Mouse (Mus musculus) stomach, embryonic 16.5 days (tissue): ENCODE measurements around the gene Auh. TPM values are rescaled to one million over a fixed set of nuclear protein-coding genes. Genes with fewer than 3 reads are reported as not detected.

Experiments used
- ATAC-seq: fragments of 200-750 bp; cut with Nextera tagmentation; 2 replicates; pipeline ENCODE4 v1.8.0; 2017; ENCODE audit warnings: moderate number of reproducible peaks, moderate TSS enrichment; ENCODE audit not compliant: insufficient read depth, low FRiP score
- H3K27ac ChIP-seq: fragments of 300-500 bp; sonication (generic); 2 replicates; pipeline ENCODE4 v1.5.1; 2014; ENCODE audit warnings: low read length
- H3K27me3 ChIP-seq: fragments of 300-500 bp; sonication (generic); 2 replicates; pipeline ENCODE4 v1.6.1; 2014; ENCODE audit warnings: low read length, control low read depth, mixed read lengths; ENCODE audit not compliant: control insufficient read depth, insufficient read depth
- H3K36me3 ChIP-seq: fragments of 300-500 bp; sonication (generic); 2 replicates; pipeline ENCODE4 v1.6.1; 2014; ENCODE audit warnings: low read length; ENCODE audit not compliant: control insufficient read depth, insufficient read depth
- H3K4me1 ChIP-seq: fragments of 300-500 bp; sonication (generic); 2 replicates; pipeline ENCODE4 v1.6.1; 2014; ENCODE audit warnings: low read length, control low read depth, mixed read lengths; ENCODE audit not compliant: control insufficient read depth, insufficient read depth
- H3K4me2 ChIP-seq: fragments of 300-500 bp; sonication (generic); 2 replicates; pipeline ENCODE4 v1.6.1; 2014; ENCODE audit warnings: low read depth, low read length, mixed read lengths
- H3K4me3 ChIP-seq: fragments of 300-500 bp; sonication (generic); replicated peaks from 2 replicates; pipeline ENCODE4 v1.5.1; 2014; ENCODE audit warnings: mild to moderate bottlenecking, low read length
- H3K9ac ChIP-seq: fragments of 300-500 bp; sonication (generic); 2 replicates; pipeline ENCODE4 v1.6.1; 2014; ENCODE audit warnings: low read length
- H3K9me3 ChIP-seq: fragments of 300-500 bp; sonication (generic); replicated peaks from 2 replicates; pipeline ENCODE4 v1.6.1; 2016; ENCODE audit warnings: low read length, control low read depth; ENCODE audit not compliant: control insufficient read depth
- WGBS: fragments of 180-500 bp; shearing (Covaris S2); extraction: QIAGEN DNeasy Blood & Tissue Kit; methylation state at CpG from one replicate; pipeline ENCODE4 v1.1.7; 2014; 5-methylcytosine and 5-hydroxymethylcytosine counted together
- polyA plus RNA-seq: library from polyadenylated mRNA; unstranded; fragments of >200 nt; fragmentation: Nextera tagmentation; extraction: Ambion mirVana; gene quantifications from 2 replicates; pipeline ENCODE4 v1.2.1, GENCODE M21; 2015

The Auh gene
- polyA plus RNA-seq, 1 experiment from 2014 or later, result 46.9 TPM

DNA sequence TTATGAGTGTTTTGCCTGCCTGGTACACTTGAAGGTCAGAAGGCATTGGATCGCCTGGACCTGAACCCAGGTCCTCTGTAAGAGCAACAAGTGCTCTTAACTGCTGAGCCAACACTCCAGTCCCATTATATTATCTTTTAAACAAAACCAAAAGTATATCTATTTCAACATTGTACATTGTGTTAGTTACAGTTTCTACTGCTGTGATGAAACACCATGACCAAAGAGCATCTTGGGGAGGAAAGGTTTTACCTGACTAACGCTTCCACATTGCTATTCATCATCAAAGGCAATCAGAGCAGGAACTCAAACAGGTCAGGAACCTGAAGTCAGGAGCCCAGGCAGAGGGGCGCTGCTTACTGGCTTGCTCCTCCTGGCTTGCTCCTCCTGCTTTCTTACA, 43.1 kb upstream of the Auh start:
- H3K9me3 ChIP-seq, result no peaks in the 10 kb centered on the region
- no peaks in the 10 kb centered on the region for H3K27me3 ChIP-seq
- no peak overlapping the region for H3K9ac ChIP-seq
- H3K4me2 ChIP-seq, result no peak overlapping the region
- peaks cover 11% of the 10 kb centered on the region for H3K36me3 ChIP-seq
- 88% methylated on average over 3 of the region's 3 CpGs for WGBS
- no peak for ATAC-seq
- no peak overlapping the region for H3K4me3 ChIP-seq
- peaks cover 16% of the 10 kb centered on the region for H3K4me1 ChIP-seq
- no peak overlapping the region for H3K27ac ChIP-seq

DNA sequence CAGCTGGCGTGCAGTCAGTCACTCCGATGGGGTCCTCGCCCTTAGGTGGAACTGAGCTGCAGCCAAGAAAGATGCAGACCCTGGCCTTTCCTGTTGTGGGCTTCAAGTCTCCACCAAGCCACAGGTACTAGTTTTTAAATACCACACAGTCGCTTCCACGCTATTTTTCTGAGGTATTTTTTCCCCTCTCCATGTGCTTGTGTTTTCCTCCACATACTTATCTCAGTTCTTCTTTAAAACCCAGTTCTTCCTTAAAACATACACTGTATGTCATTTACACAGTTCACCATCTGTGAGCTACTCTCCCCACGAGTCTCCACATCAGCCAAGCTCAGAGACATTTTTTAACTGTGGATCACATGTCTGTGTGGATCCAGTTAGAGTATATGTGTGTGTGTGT, 41.4 kb upstream of the Auh start:
- no peaks in the 10 kb centered on the region for H3K4me1 ChIP-seq
- H3K36me3 ChIP-seq, result peaks cover 24% of the 10 kb centered on the region
- H3K4me2 ChIP-seq, result no peak overlapping the region
- H3K27ac ChIP-seq, result no peak overlapping the region
- H3K9me3 ChIP-seq, result no peaks in the 10 kb centered on the region
- 86% methylated on average over 6 of the region's 6 CpGs for WGBS
- H3K27me3 ChIP-seq, result no peaks in the 10 kb centered on the region
- no peak overlapping the region for H3K9ac ChIP-seq
- no peak overlapping the region for H3K4me3 ChIP-seq
- no peak for ATAC-seq

DNA sequence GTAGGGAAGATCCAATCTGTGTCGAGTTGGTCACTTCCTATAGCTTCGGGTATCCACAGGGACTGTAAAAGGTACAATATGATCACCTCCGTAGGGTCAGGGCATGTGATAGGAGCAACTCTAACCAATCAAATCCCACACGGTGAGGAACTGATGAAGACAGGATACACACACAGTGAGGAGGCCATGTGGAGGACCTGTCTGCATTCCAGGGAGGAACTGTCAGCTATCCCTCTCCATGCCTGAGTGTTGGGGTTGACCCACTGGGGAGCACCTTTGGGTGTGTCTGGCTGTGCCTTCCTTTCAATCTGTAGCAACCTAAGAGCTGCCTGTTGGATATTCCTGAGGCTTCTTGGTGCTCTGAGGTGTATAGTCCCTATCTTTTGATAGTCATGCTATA, 33.4 kb upstream of the Auh start:
- WGBS, result 84% methylated on average over 4 of the region's 4 CpGs

DNA sequence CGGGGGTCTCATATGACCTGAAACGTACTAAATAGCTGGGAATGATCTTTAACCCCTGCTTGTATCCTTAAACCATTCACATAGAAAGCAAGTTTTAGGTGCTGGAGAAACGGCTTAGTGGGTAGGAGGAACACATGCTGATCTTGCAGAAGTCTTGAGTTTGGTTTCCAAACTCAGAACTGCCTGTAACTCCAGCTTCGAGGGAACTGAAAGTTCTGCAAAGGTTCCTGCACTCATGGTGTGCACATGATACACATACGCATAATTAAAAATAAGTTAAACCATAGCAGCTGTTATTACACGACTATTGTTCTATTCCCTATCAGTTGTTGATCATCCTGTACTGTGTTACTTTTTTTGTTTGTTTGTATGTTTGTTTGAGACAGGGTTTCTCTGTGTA, 32.9 kb upstream of the Auh start:
- H3K27ac ChIP-seq, result no peak overlapping the region
- ATAC-seq, result no peak

More for the DNA sequence above, 33.4 kb upstream of the Auh start:
- no peak overlapping the region for H3K4me3 ChIP-seq
- H3K27ac ChIP-seq, result no peak overlapping the region
- peaks cover 15% of the 10 kb centered on the region for H3K36me3 ChIP-seq
- H3K9me3 ChIP-seq, result no peaks in the 10 kb centered on the region
- no peaks in the 10 kb centered on the region for H3K27me3 ChIP-seq
- H3K9ac ChIP-seq, result no peak overlapping the region
- H3K4me1 ChIP-seq, result no peaks in the 10 kb centered on the region
- no peak for ATAC-seq
- no peak overlapping the region for H3K4me2 ChIP-seq

DNA sequence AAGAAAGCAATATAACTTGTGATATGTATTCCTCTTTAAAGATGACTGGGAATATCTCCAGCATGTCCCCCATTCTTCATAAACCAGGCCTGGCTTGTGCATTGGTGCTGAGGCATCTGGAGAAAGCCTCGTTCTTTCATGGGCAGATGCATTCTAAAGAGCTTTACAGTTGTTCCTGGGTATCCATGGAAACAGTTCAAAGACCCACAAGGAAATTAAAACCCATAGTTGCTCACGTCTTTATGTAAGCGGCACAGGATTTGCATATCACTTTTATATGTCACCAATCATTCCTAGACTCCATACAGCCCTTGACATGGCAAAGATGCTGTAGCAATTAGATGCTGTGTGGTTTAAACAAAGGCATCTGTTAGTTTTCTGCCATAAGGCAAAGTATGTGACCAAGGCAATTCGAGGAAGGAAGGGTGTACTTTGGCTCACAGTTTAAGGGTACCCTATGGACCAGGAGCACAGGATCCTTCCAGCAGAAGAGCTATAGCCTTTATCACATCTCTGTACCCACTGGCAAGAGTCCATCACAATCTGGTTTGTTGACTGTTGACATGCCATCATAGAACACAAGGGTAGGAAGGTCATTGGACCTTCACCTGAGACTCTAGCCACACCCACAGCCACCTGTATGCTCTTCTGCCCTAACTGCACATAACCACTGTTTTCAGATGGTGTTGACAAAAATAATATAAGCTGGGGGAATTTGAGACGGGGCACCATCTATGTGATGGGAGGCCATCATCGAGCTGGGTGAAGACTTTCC, 24.5 kb upstream of the Auh start:
- no peaks in the 10 kb centered on the region for H3K27me3 ChIP-seq
- no peaks in the 10 kb centered on the region for H3K4me1 ChIP-seq
- H3K4me2 ChIP-seq, result no peak overlapping the region
- H3K4me3 ChIP-seq, result no peak overlapping the region
- no peak overlapping the region for H3K9ac ChIP-seq
- no peaks in the 10 kb centered on the region for H3K36me3 ChIP-seq
- no peaks in the 10 kb centered on the region for H3K9me3 ChIP-seq
- no peak for ATAC-seq
- H3K27ac ChIP-seq, result no peak overlapping the region
- WGBS, result 91% methylated on average over 6 of the region's 6 CpGs

More for the DNA sequence above, 32.9 kb upstream of the Auh start:
- Histone ChIP-seq H3K9ac (no peak overlapping the region), H3K4me2 (no peak overlapping the region), H3K4me3 (no peak overlapping the region), H3K36me3 (peaks cover 10% of the 10 kb centered on the region), H3K4me1 (no peaks in the 10 kb centered on the region), H3K27me3 (no peaks in the 10 kb centered on the region), H3K9me3 (no peaks in the 10 kb centered on the region)
- 81% methylated on average over 6 of the region's 6 CpGs for WGBS

DNA sequence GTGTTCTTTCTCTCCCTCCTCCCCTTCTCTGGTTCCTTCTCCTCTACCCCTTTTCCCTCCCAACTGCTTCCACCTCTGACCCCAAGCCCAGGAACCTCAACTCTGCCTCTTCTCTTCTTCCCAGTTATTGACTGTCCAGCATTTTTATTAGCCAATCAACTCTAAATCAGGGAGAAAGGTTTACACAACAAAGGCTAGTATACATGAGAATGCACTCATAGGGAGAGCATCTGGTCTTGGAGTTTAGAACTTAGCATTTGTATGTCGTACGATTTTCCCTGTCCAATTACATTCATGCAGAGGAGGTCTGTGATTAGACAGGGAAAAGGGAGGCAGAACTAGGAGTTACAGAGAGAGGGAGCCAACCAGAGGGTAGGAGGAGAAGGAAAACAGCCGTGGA, 19.7 kb upstream of the Auh start:
- Histone ChIP-seq H3K9ac (no peak overlapping the region), H3K36me3 (no peaks in the 10 kb centered on the region), H3K4me2 (no peak overlapping the region), H3K27ac (no peak overlapping the region), H3K9me3 (no peaks in the 10 kb centered on the region), H3K4me3 (no peak overlapping the region), H3K27me3 (no peaks in the 10 kb centered on the region), H3K4me1 (no peaks in the 10 kb centered on the region)
- WGBS, result 73% methylated on average over 3 of the region's 3 CpGs
- no peak for ATAC-seq

DNA sequence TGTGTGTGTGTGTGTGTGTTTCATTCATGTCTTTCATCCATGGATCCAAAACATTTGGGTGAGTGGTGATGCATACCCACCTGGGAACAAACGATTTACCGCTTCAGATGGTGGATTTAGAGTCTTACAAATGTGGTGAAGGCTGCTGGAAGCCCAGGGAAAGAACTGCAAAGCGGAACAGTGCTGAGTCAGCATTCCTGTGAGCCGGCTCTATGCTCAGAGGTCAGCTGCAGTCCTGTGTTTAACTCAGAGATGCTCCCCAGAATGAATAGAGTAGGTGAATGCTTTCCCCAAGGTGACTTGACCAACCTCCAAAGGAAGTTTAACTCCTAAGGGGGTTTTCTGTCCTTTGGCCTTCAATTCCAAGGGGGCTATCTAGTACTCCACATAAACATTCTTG, 18.1 kb upstream of the Auh start:
- no peak for ATAC-seq
- no peak overlapping the region for H3K9ac ChIP-seq
- H3K4me2 ChIP-seq, result no peak overlapping the region
- H3K4me3 ChIP-seq, result no peak overlapping the region
- H3K9me3 ChIP-seq, result no peaks in the 10 kb centered on the region
- WGBS, result 77% methylated on average over 4 of the region's 4 CpGs
- no peak overlapping the region for H3K27ac ChIP-seq
- no peaks in the 10 kb centered on the region for H3K36me3 ChIP-seq
- no peaks in the 10 kb centered on the region for H3K4me1 ChIP-seq
- no peaks in the 10 kb centered on the region for H3K27me3 ChIP-seq

DNA sequence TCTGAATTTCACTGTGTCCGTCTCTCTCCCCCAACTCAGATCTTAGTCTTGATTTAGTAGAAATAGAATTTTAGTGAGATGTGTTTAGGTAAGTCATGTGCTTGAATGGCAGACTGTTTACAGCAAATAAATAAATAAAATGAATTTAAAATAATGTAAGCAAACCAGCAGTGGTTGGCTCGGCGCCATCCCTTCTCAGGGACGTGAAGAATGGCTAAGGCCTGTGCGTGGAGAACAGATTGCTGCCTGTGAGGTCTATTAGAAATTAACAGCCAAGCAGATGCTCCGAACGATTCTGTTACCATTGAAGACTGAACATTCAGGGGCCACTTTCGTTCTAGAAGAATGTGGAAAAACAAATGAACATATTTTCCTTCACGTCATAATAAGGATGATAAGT, 16.3 kb upstream of the Auh start:
- Histone ChIP-seq H3K9ac (no peak overlapping the region), H3K36me3 (no peaks in the 10 kb centered on the region), H3K9me3 (no peaks in the 10 kb centered on the region), H3K27ac (no peak overlapping the region), H3K4me2 (no peak overlapping the region), H3K27me3 (no peaks in the 10 kb centered on the region), H3K4me1 (no peaks in the 10 kb centered on the region), H3K4me3 (no peak overlapping the region)
- WGBS, result 51% methylated on average over 9 of the region's 9 CpGs
- ATAC-seq, result no peak

DNA sequence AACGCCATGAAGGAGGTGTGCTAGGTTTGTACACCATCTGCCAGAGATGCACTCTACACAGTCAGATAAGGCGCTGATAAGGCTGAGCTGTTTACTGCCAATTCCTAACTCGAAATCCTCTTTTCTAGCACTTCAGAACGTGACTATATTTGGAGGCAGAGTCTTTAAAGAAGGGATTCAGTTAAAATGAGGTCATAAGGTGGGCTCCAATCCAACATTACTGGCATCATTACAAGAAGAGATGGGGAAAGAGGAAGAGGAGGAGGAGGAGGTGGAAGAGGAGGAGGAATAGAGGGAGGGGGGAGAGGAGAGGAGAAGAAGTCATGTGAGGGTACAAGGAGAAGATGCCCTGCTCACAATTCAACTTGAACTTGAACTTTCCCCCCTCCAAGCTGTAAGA, 14.6 kb upstream of the Auh start:
- Histone ChIP-seq H3K36me3 (no peaks in the 10 kb centered on the region), H3K9me3 (no peaks in the 10 kb centered on the region), H3K4me1 (no peaks in the 10 kb centered on the region), H3K27me3 (no peaks in the 10 kb centered on the region), H3K4me2 (no peak overlapping the region), H3K27ac (no peak overlapping the region), H3K9ac (no peak overlapping the region), H3K4me3 (no peak overlapping the region)
- 52% methylated on average over 4 of the region's 4 CpGs for WGBS
- no peak for ATAC-seq
